Comparison of ENCODE assay signal across 8 mouse cellular contexts in genomic region chr11:94491749-94492099, GRCm38 (mm10). TPM values are rescaled to one million over a fixed set of nuclear protein-coding genes. Genes with fewer than 3 reads are reported as not detected.
DNase-seq lines count a peak whose midpoint lies in the region; ATAC-seq and TF ChIP-seq lines count a peak whose summit lies in the region.
"Had no signal": no experiment of that assay in that cellular context is flagged by ENCODE, and none has a peak within 500 bp of the region (broad histone marks: within the 10 kb centered on the region; RNA-seq: fewer than 3 reads in every experiment).

No protein-coding gene starts in this region.

- H3K36me3 ChIP-seq in lung, embryonic 14.5 days (ENCODE audit: insufficient read depth), result peaks cover 11% of the 10 kb centered on the region
- H3K36me3 ChIP-seq in forebrain, embryonic 16.5 days (ENCODE audit: control insufficient read depth, insufficient read depth), result no peaks in the 10 kb centered on the region
- no peaks in the 10 kb centered on the region for H3K36me3 ChIP-seq in limb, embryonic 12.5 days
- no peaks in the 10 kb centered on the region; the same call in 1 of the 2 replicates for H3K36me3 ChIP-seq in stomach, embryonic 15.5 days

- peak overlapping the region; percentile 47 for H3K4me3 ChIP-seq in lung, embryonic 14.5 days (ENCODE audit: low read depth, low read length)
- peak overlapping the region; percentile 67 for H3K4me3 ChIP-seq in forebrain, embryonic 16.5 days (replicated peaks; ENCODE audit: low read length)
- peak overlapping the region; percentile 59 for H3K4me3 ChIP-seq in limb, embryonic 12.5 days (replicated peaks)
- peak overlapping the region; percentile 46; the same call in 1 of the 2 replicates for H3K4me3 ChIP-seq in stomach, embryonic 15.5 days (replicated peaks)

- H3K27me3 ChIP-seq in lung, embryonic 14.5 days (ENCODE audit: insufficient read depth, low read length), result 0 out of 2 replicates have a peak, but pooled peaks cover 5% of the 10 kb centered on the region
- no peaks in the 10 kb centered on the region for H3K27me3 ChIP-seq in forebrain, embryonic 16.5 days (replicated peaks; ENCODE audit: control insufficient read depth, insufficient read depth, low read length)
- H3K27me3 ChIP-seq in limb, embryonic 12.5 days, result peaks cover 35% of the 10 kb centered on the region; the same call in 1 of the 2 replicates
- no peaks in the 10 kb centered on the region; the same call in 1 of the 2 replicates for H3K27me3 ChIP-seq in stomach, embryonic 15.5 days (replicated peaks)

- peaks cover 14% of the 10 kb centered on the region; the same call in 1 of the 2 replicates for H3K4me1 ChIP-seq in lung, embryonic 14.5 days (ENCODE audit: insufficient read depth)
- peaks cover 10% of the 10 kb centered on the region for H3K4me1 ChIP-seq in forebrain, embryonic 16.5 days (replicated peaks; ENCODE audit: control insufficient read depth, insufficient read depth, low read length)
- H3K4me1 ChIP-seq in limb, embryonic 12.5 days (replicated peaks), result peaks cover 26% of the 10 kb centered on the region
- peaks cover 11% of the 10 kb centered on the region; the same call in 1 of the 2 replicates for H3K4me1 ChIP-seq in stomach, embryonic 15.5 days

- 57% methylated on average over 7 of the region's 7 CpGs for WGBS in lung, embryonic 14.5 days
- 67% methylated on average over 7 of the region's 7 CpGs for WGBS in forebrain, embryonic 16.5 days
- WGBS in limb, embryonic 12.5 days, result 65% methylated on average over 7 of the region's 7 CpGs
- WGBS in stomach, embryonic 15.5 days, result 64% methylated on average over 7 of the region's 7 CpGs

- no peak for TF ChIP-seq CTCF in lung, embryonic 14.5 days (IDR thresholded peaks at IDR 0.05; ENCODE audit: low read depth)

- H3K27ac ChIP-seq in lung, embryonic 14.5 days (ENCODE audit: low read depth), result no peak overlapping the region
- no peak overlapping the region for H3K27ac ChIP-seq in forebrain, embryonic 16.5 days (ENCODE audit: low read length)
- no peak overlapping the region for H3K27ac ChIP-seq in limb, embryonic 12.5 days
- H3K27ac ChIP-seq in stomach, embryonic 15.5 days, result no peak overlapping the region

- H3K9me3 ChIP-seq in lung, embryonic 14.5 days (ENCODE audit: low read depth, low read length), result no peaks in the 10 kb centered on the region
- no peaks in the 10 kb centered on the region for H3K9me3 ChIP-seq in forebrain, embryonic 16.5 days (ENCODE audit: control insufficient read depth, low read length)
- H3K9me3 ChIP-seq in limb, embryonic 12.5 days, result no peaks in the 10 kb centered on the region
- no peaks in the 10 kb centered on the region for H3K9me3 ChIP-seq in stomach, embryonic 15.5 days

- H3K9ac ChIP-seq in lung, embryonic 14.5 days, result no peak overlapping the region
- peak overlapping the region; percentile 86; the same call in 1 of the 2 replicates for H3K9ac ChIP-seq in forebrain, embryonic 16.5 days (replicated peaks; ENCODE audit: low read depth, low read length)
- no peak overlapping the region; the same call in 1 of the 2 replicates for H3K9ac ChIP-seq in limb, embryonic 12.5 days (replicated peaks)
- no peak overlapping the region for H3K9ac ChIP-seq in stomach, embryonic 15.5 days

- ATAC-seq in lung, embryonic 14.5 days (ENCODE audit: insufficient read depth), result no peak
- ATAC-seq in forebrain, embryonic 16.5 days, result no peak
- ATAC-seq in limb, embryonic 12.5 days (ENCODE audit: insufficient number of reproducible peaks, insufficient read depth, low FRiP score, low TSS enrichment, low read depth), result no peak
- no peak for ATAC-seq in stomach, embryonic 15.5 days (ENCODE audit: insufficient read depth, low FRiP score, low read depth)

- no peak for DNase-seq in lung, embryonic 14.5 days
- DNase-seq in lung, postnatal 36 days, result no peak
- no peak for DNase-seq in spleen, postnatal 4 days (ENCODE audit: low spot score in 2 of 2)
- DNase-seq in right cerebral cortex, adult 18-20 months, result no peak
- DNase-seq: layer of hippocampus, adult 9-11 months had no signal

- H3K4me2 ChIP-seq in lung, embryonic 14.5 days, result peak overlapping the region; percentile 78
- H3K4me2 ChIP-seq in forebrain, embryonic 16.5 days (ENCODE audit: low read length), result peak overlapping the region; percentile 55; the same call in 1 of the 2 replicates
- H3K4me2 ChIP-seq in limb, embryonic 12.5 days, result peak overlapping the region; percentile 83
- H3K4me2 ChIP-seq in stomach, embryonic 15.5 days, result peak overlapping the region; percentile 80

RNA-seq across cellular contexts. Expression of gene Spata20, which starts 5.7 kb away (rescaled TPM):
- polyA plus RNA-seq in lung, embryonic 14.5 days (2014; fragmentation: Nextera tagmentation; extraction: Ambion mirVana), result 0.42 TPM in 1 of 2 replicates, not detected in the other
- 0.38 and 0.48 TPM in 2 replicates for polyA plus RNA-seq in forebrain, embryonic 16.5 days (2015; fragmentation: Nextera tagmentation; extraction: Ambion mirVana)
- polyA plus RNA-seq in limb, embryonic 12.5 days (2016; fragmentation: Nextera tagmentation; extraction: Ambion mirVana), result 0.20 and 0.40 TPM in 2 replicates
- polyA plus RNA-seq in stomach, embryonic 15.5 days (2015; fragmentation: Nextera tagmentation; extraction: Ambion mirVana), result 0.17 and 0.45 TPM in 2 replicates

RNA-seq across cellular contexts. Expression of gene Epn3, which starts 8.1 kb away (rescaled TPM):
- polyA plus RNA-seq in lung, embryonic 14.5 days (2014; fragmentation: Nextera tagmentation; extraction: Ambion mirVana), result 14.1 and 15.9 TPM in 2 replicates
- polyA plus RNA-seq in forebrain, embryonic 16.5 days (2015; fragmentation: Nextera tagmentation; extraction: Ambion mirVana), result 0.26 and 0.35 TPM in 2 replicates
- polyA plus RNA-seq in limb, embryonic 12.5 days (2016; fragmentation: Nextera tagmentation; extraction: Ambion mirVana), result 2.8 and 4.1 TPM in 2 replicates
- polyA plus RNA-seq in stomach, embryonic 15.5 days (2015; fragmentation: Nextera tagmentation; extraction: Ambion mirVana), result 12.0 and 12.4 TPM in 2 replicates

RNA-seq across cellular contexts. Expression of gene Cacna1g, which starts 17.7 kb away (rescaled TPM):
- polyA plus RNA-seq in lung, embryonic 14.5 days (2014; fragmentation: Nextera tagmentation; extraction: Ambion mirVana), result 12.9 and 13.5 TPM in 2 replicates
- 5.4 and 12.1 TPM in 2 replicates for polyA plus RNA-seq in forebrain, embryonic 16.5 days (2015; fragmentation: Nextera tagmentation; extraction: Ambion mirVana)
- 25.5 and 26.9 TPM in 2 replicates for polyA plus RNA-seq in limb, embryonic 12.5 days (2016; fragmentation: Nextera tagmentation; extraction: Ambion mirVana)
- polyA plus RNA-seq in stomach, embryonic 15.5 days (2015; fragmentation: Nextera tagmentation; extraction: Ambion mirVana), result 7.8 and 8.3 TPM in 2 replicates

RNA-seq across cellular contexts. Expression of gene Mycbpap, which starts 29.8 kb away (rescaled TPM):
- polyA plus RNA-seq in lung, embryonic 14.5 days (2014; fragmentation: Nextera tagmentation; extraction: Ambion mirVana), result 3.2 and 3.3 TPM in 2 replicates
- polyA plus RNA-seq in forebrain, embryonic 16.5 days (2015; fragmentation: Nextera tagmentation; extraction: Ambion mirVana), result 1.9 and 2.6 TPM in 2 replicates
- polyA plus RNA-seq in limb, embryonic 12.5 days (2016; fragmentation: Nextera tagmentation; extraction: Ambion mirVana), result 5.1 and 7.0 TPM in 2 replicates
- polyA plus RNA-seq in stomach, embryonic 15.5 days (2015; fragmentation: Nextera tagmentation; extraction: Ambion mirVana), result 1.9 and 2.7 TPM in 2 replicates

RNA-seq across cellular contexts. Expression of gene Rsad1, which starts 57.3 kb away (rescaled TPM):
- polyA plus RNA-seq in lung, embryonic 14.5 days (2014; fragmentation: Nextera tagmentation; extraction: Ambion mirVana), result 3.6 and 4.2 TPM in 2 replicates
- 6.6 and 6.7 TPM in 2 replicates for polyA plus RNA-seq in forebrain, embryonic 16.5 days (2015; fragmentation: Nextera tagmentation; extraction: Ambion mirVana)
- polyA plus RNA-seq in limb, embryonic 12.5 days (2016; fragmentation: Nextera tagmentation; extraction: Ambion mirVana), result 4.1 and 5.7 TPM in 2 replicates
- 3.5 and 4.0 TPM in 2 replicates for polyA plus RNA-seq in stomach, embryonic 15.5 days (2015; fragmentation: Nextera tagmentation; extraction: Ambion mirVana)
